Mouse (Mus musculus) layer of hippocampus, postnatal 10 days (tissue): ENCODE results near the gene Serbp1. TPM values are rescaled to one million over a fixed set of nuclear protein-coding genes. Genes with fewer than 3 reads are reported as not detected.

Experiments
- DNase-seq, 2 experiments: peaks; one replicate each; pipeline ENCODE4 v3.0.0; 2021; ENCODE audit warnings: low spot score in 2 of 2
- total RNA-seq, 2 experiments: library from RNA; stranded (reverse); gene quantifications; 2 replicates each; pipeline ENCODE4 v1.2.3; 2021

The Serbp1 gene
- total RNA-seq, 2 experiments from 2014 or later, result 293 to 314 TPM

GRCm38 (mm10) chr6:67230950-67231349 lies 7.0 kb upstream of the Serbp1 start:
- no peak for DNase-seq

DNA sequence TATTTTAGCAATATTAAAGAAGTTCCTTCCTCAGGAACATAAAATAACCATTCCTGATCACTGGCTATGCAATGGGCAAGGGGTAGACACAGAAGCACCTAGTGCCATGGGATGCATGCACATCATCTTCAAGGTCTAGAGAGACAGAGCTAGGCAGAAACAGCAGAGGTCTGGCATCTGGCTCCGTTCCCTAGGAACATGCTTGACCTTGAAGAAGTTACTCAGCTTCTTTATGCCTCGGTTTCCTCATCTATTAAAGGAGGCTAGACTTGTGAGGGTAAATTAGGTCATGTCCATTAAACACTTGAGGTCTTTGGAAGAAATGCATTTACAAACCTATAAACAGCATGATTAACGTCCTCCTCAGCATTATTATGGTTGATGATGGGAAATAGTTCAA lies 2.3 kb upstream of the Serbp1 start:
- DNase-seq, result no peak

GRCm38 (mm10) chr6:67236491-67237234 lies 1.3 kb upstream of the Serbp1 start:
- no peak for DNase-seq

DNA sequence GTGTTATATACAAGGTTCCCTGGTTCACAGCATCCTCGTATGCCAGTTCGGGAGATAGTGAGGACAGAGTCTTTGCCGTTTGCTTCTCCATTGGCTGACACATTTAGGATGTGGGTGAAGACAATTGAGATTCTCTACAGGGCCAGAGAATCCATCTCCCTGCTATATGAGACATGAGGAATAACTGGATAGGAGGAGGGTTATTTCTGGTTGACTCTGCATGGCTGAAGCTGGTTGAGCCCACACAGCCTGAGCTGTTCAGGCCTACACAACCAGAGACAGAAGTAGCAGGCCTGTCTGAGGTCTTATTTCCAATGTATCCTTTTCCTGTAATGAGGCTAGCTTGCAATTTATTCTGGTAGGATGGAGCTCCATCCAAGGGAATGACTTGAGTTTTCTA lies 3.3 kb downstream of the Serbp1 start:
- DNase-seq, result no peak

- DNase-seq, result no peak
These were observed 5.9 kb downstream of the Serbp1 start for GRCm38 (mm10) chr6:67243765-67244420.

DNA sequence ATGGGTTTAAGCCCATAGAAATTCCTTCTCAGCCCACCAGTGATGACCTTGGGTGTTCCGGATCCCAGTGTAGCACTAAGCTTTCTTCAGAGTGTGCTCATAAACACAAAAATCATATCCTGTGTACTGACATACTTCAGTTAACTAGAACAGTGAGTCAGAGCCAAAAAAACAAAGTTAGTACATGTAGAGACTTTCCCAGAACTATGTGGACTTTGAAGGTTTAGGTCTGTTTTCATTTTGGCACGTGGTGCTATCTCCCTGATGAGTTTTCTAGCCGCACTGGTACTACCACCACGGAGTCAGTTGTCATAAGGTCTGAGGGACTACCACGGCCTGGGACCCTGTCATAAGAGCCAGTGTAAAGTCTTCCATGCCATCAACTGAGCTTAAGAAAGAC lies 6.5 kb downstream of the Serbp1 start:
- DNase-seq, result no peak

GRCm38 (mm10) chr6:67251095-67251494 lies 13.1 kb downstream of the Serbp1 start:
- no peak for DNase-seq

DNA sequence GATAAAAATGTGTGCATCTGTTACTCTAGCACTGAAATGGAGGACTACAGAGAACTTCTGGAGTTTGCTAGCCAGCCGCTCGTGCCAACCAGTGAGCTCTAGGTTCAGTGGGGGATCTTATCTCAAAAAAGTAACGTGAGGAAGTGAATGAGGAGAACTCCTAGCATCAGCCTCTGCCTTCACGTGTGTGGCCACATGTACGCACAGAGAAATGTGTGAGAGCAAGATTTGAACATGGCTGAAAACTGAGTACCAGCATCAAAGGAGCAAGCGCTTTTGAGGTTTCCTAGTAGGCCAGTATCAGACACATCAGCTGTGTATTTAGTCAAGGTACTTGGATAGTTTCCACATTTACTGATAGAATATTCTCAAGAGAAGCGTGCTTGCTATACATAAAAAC lies 27.0 kb downstream of the Serbp1 start:
- DNase-seq, result no peak

GRCm38 (mm10) chr6:67266159-67266657 lies 28.2 kb downstream of the Serbp1 start:
- DNase-seq, result peak; percentile 36 to 46

DNA sequence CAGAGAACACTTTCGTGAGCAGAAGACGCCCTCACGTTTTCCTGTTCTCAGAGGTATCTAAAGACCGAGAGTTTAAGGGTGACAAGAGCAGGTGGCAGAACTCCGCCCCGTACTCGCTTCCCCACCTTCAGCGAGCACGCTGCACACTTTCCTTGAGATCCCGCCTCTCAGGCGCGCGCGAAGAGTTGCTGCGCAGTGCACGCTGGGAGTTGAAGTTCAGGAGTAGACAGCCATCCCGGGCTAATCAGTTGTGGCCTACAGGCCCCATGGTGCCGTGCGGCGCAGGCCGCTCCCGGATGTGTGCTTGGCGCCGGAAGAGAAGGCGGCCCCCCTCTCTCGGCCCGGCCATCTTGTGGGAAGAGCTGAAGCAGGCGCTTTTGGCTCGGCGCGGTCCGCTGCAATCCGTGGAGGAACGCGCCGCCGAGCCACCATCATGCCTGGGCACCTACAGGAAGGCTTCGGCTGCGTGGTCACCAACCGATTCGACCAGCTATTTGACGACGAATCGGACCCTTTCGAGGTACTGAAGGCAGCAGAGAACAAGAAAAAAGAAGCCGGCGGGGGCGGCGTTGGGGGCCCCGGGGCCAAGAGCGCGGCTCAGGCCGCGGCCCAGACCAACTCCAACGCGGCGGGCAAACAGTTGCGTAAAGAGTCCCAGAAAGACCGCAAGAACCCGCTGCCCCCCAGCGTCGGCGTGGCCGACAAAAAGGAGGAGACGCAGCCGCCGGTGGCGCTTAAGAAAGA lies 28.9 kb downstream of the Serbp1 start:
- DNase-seq, result peak; percentile 90 to 94

GRCm38 (mm10) chr6:67267408-67268244 lies 29.6 kb downstream of the Serbp1 start:
- DNase-seq, result peak; percentile 9 to 27

DNA sequence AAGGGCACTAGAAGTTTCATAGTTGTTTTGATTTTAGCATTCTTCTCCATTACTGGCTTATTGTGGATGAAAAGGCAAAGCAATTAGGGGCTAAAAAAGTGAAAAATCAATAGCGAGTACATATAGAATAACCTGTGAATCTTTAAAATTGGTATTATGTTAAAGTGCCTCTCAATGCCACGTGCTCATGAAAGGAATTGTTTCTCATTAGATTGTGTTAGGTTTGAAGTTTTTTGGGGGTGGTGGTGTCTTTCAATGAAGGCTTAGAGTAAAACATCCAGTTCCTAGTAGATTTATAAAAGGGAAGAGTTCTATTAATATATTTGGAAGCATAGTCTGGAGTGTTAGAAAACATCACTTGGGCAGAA lies 30.3 kb downstream of the Serbp1 start:
- no peak for DNase-seq

DNA sequence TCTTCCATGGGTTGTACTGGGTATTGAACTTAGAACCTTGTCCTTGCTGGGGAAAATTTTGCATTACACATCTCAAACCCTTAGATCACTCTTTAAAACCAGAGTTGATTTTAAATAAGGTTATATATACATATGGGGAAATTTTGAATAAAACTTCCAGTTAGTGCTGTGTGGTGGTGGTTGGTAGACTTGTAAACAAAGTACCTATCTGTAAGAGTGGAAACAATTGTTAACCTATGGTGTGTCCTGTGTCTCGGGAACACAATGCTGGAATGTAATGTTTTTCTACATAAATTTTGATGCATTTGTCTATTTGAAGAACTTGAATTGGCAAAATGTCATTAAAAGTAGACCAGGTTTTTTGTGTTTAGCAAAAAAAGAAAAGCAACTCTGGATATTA lies 31.0 kb downstream of the Serbp1 start:
- DNase-seq, result no peak

GRCm38 (mm10) chr6:67269459-67269858 lies 31.5 kb downstream of the Serbp1 start:
- no peak for DNase-seq

- DNase-seq, result no peak
These were observed 40.0 kb downstream of the Serbp1 start for GRCm38 (mm10) chr6:67277944-67278343.

- no peak for DNase-seq
These were observed 43.7 kb downstream of the Serbp1 start for GRCm38 (mm10) chr6:67281614-67282197.

- DNase-seq, result no peak
These were observed 44.9 kb downstream of the Serbp1 start for GRCm38 (mm10) chr6:67282897-67283296.

- DNase-seq, result no peak
These were observed 54.2 kb downstream of the Serbp1 start for GRCm38 (mm10) chr6:67292042-67292623.

GRCm38 (mm10) chr6:67296126-67296525 lies 58.1 kb downstream of the Serbp1 start:
- no peak for DNase-seq

- no peak for DNase-seq
These were observed 60.8 kb downstream of the Serbp1 start for GRCm38 (mm10) chr6:67298742-67299141.
